Mouse (Mus musculus): Measurements from ENCODE around the gene Ptprk.

DNA sequence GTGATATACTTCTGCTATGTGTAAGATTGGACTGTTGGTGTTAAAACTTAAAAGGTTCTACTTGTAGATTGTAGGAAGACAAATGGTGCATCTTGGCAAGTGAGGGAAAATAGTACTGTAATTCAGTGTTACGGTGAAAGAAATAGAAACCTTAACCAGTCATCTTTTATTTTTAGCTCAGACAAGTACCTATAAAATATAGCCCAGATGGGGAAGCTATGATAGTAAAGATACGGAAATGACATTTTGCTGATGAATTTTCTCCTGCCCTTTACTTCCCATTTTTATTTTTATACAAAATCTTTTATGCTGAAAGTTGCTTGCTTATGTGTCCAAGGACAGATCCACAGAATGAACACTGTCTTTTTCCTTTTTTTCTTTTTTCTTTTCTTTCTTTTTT is 248.4 kb downstream of the Ptprk start:
- TF ChIP-seq CTCF (conservative IDR thresholded peaks at IDR 0.05; ENCODE audit: low read length) = no peak
- no peak for TF ChIP-seq POU5F1 (IDR thresholded peaks at IDR 0.05; ENCODE audit: borderline replicate concordance, low read length)
- TF ChIP-seq NANOG (IDR thresholded peaks at IDR 0.05; ENCODE audit: borderline replicate concordance, low read length) = no peak

Measured in E14TG2a.4 (cell line).